Mouse (Mus musculus) CH12.LX (cell line): ENCODE data around the gene Tmem108.

Experiments
- CTCF ChIP-seq, 2 experiments: IDR thresholded peaks in 1 of 2; conservative IDR thresholded peaks in 1 of 2; 2 replicates each; pipeline ENCODE4 v1.5.1; 2011 to 2012; ENCODE audit warnings: low read depth in 2 of 2, low read length in 2 of 2, improper control_type of control experiment in 1 of 2, inconsistent platforms in 1 of 2, mild to moderate bottlenecking in 1 of 2, moderate library complexity in 1 of 2
- RAD21 ChIP-seq: IDR thresholded peaks from 2 replicates; pipeline ENCODE4 v1.6.1; 2011; ENCODE audit warnings: low read depth, mild to moderate bottlenecking, low read length, improper control_type of control experiment, moderate library complexity

DNA sequence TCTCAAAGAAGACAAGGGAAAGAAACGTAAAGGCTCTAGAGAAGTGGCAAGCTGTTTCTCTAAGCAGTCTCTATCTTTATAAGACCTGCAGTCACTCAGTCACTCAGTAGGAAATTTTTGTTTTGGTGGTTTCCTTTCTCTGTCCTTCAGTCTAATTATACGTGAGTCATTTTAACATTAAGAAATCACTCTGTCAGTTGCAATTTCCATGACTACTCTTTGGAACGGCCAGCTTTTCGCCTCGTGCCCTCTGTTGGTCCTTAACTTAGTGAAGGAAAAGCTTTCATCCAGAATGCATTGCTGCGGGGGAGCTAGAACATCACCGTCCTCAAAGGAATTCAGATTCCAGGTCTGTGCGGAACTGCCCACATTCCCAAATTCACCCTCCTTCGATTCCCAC, 11.1 kb downstream of the Tmem108 start:
- TF ChIP-seq CTCF (conservative IDR thresholded peaks at IDR 0.05 in 1 of 2, IDR thresholded peaks at IDR 0.05 in 1 of 2; ENCODE audit: low read depth in 2 of 2, low read length in 2 of 2) (no peak), RAD21 (no peak)
